Mouse (Mus musculus) testis, adult 2 months (tissue): Measurements from ENCODE around the gene Neurod6. TPM values are rescaled to one million over a fixed set of nuclear protein-coding genes. Genes with fewer than 3 reads are reported as not detected.

Source experiments
- H3K27ac ChIP-seq: fragments of 200-500 bp; 2 replicates; pipeline ENCODE4 v1.5.1; 2012; ENCODE audit warnings: low read depth, low read length; ENCODE audit not compliant: control insufficient read depth, insufficient read depth
- H3K27me3 ChIP-seq: fragments of 200-500 bp; 2 replicates; pipeline ENCODE4 v1.6.1; 2012; ENCODE audit warnings: mild to moderate bottlenecking, low read length, moderate library complexity; ENCODE audit not compliant: control insufficient read depth, insufficient read depth
- H3K36me3 ChIP-seq: fragments of 200-500 bp; 2 replicates; pipeline ENCODE4 v1.6.1; 2012; ENCODE audit warnings: mild to moderate bottlenecking, low read length; ENCODE audit not compliant: control insufficient read depth, insufficient read depth
- H3K4me1 ChIP-seq: fragments of 200-500 bp; 2 replicates; pipeline ENCODE4 v1.6.1; 2012; ENCODE audit warnings: low read length; ENCODE audit not compliant: control insufficient read depth, insufficient read depth
- H3K4me3 ChIP-seq: fragments of 200-500 bp; 2 replicates; pipeline ENCODE4 v1.5.1; 2012; ENCODE audit warnings: low read depth, mild to moderate bottlenecking, low read length, moderate library complexity, mixed read lengths; ENCODE audit not compliant: control insufficient read depth
- CTCF ChIP-seq: fragments of 200-500 bp; IDR thresholded peaks from 2 replicates; pipeline ENCODE4 v1.5.1; 2012; ENCODE audit warnings: low read depth, mild to moderate bottlenecking, inconsistent platforms, low read length, moderate library complexity; ENCODE audit not compliant: control insufficient read depth, insufficient read depth, insufficient replicate concordance
- POLR2A ChIP-seq: fragments of 200-500 bp; IDR thresholded peaks from 2 replicates; pipeline ENCODE4 v1.6.1; 2012; ENCODE audit warnings: low read depth, mild to moderate bottlenecking, inconsistent platforms, low read length, moderate library complexity; ENCODE audit not compliant: control insufficient read depth
- polyA plus RNA-seq: library from polyadenylated mRNA; depleted of rRNA; stranded (reverse); fragments of >200 nt; gene quantifications from 2 replicates; pipeline ENCODE4 v1.2.3, GENCODE M21; 2012; rRNA removed

Neurod6 gene
- polyA plus RNA-seq, 1 experiment = not detected

- Histone ChIP-seq H3K4me1 (no peaks in the 10 kb centered on the region), H3K27me3 (no peaks in the 10 kb centered on the region), H3K4me3 (no peak overlapping the region), H3K36me3 (no peaks in the 10 kb centered on the region), H3K27ac (no peak overlapping the region)
- TF ChIP-seq CTCF (no peak), POLR2A (no peak)
Measured at GRCm38 (mm10) chr6:55646111-55646823, 34.8 kb downstream of the Neurod6 start.

DNA sequence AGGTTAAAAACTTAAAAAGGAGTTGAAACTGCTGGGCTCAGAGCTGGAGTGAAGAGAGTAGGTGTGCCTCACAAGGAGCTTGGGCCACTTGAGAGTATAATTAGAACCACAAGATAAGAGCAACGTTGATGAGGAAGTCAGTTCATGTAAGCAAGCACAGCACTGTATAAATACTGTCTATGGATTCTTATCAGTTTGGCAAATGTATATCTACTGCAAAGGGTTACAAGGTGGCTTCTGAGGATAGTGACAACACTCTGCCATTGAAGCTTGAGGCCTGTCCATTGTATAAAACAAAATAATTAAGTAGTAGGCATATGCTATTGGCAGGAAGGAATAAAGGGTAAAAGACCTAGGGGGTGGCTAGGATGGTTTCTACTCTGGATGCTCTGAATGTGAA is 46.4 kb downstream of the Neurod6 start:
- no peak for TF ChIP-seq CTCF
- no peak for TF ChIP-seq POLR2A
- no peaks in the 10 kb centered on the region for H3K4me1 ChIP-seq

More for the DNA sequence above, 46.4 kb downstream of the Neurod6 start:
- no peaks in the 10 kb centered on the region for H3K36me3 ChIP-seq
- no peak overlapping the region for H3K4me3 ChIP-seq
- H3K27ac ChIP-seq = no peak overlapping the region
- H3K27me3 ChIP-seq = no peaks in the 10 kb centered on the region

Other genes starting within 250 kb of the Neurod6 start
- gene Adcyap1r1, start 229.3 kb downstream of the Neurod6 start, polyA plus RNA-seq = 0.64 and 1.6 TPM in 2 replicates
- 0.02 TPM in 1 of 2 replicates, not detected in the other for gene Itprid1, start 155.6 kb upstream of the Neurod6 start, polyA plus RNA-seq